Mouse (Mus musculus) stomach, postnatal 0 days (tissue): Measurements from ENCODE around the gene Rap2b.

Source experiments
- CTCF ChIP-seq: IDR thresholded peaks from 2 replicates; pipeline ENCODE4 v1.5.1; 2016; ENCODE audit warnings: antibody characterized with exemption, low read depth, mild to moderate bottlenecking, moderate library complexity
- EP300 ChIP-seq: optimal IDR thresholded peaks from 2 replicates; pipeline ENCODE3; 2016; ENCODE audit warnings: antibody characterized with exemption

GRCm38 (mm10) chr3:61336205-61336604 is 25.2 kb upstream of the Rap2b start:
- TF ChIP-seq CTCF = no peak
- no peak for TF ChIP-seq EP300
